Mouse (Mus musculus): ENCODE measurements around the gene Adgrg5. TPM values are rescaled to one million over a fixed set of nuclear protein-coding genes. Genes with fewer than 3 reads are reported as not detected.

Adgrg5 gene
- total RNA-seq, 2 experiments from 2014 or later = not detected

DNA sequence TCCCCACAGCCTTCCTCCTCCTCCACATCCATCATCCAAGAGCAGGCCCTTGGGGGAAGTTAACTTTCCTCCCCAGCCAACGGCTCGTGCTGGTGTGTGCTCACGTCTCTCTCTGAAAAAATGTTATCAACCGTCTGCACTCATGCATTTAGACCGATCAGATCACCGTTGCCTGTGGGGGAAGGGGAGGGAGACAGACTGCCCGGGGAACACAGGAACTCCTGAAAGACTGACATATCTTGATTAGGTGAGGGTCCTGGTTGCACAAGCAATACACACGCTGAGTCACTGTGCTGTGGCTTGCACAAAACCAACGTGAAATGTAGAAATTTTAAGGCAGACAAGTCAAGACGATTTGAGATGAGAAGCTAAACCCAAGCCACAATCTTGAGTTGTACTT lies 41.3 kb downstream of the Adgrg5 start:
- ATAC-seq (replicated peaks; ENCODE audit: poor library complexity) = peak; percentile 82

DNA sequence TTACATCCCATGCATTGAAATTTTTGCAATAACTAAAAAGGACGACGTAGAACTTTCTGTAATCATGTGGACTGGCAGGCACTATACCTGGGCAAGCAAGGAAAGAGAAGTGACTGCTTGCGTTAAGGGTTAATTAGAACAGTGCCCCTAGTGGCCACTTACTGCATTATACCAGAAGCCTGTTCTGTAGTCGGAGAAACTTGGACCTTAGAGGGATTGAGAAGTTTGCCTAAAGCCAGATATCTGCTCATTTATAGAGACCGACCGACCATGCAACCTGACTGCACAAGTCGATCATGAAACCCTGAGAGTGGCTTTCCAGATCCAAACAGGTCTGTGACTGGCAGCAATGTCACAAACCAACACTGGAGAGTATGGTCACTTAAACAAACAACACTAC lies 43.1 kb downstream of the Adgrg5 start:
- peak; percentile 35; the same call in 1 of the 2 replicates for ATAC-seq (replicated peaks; ENCODE audit: poor library complexity)

DNA sequence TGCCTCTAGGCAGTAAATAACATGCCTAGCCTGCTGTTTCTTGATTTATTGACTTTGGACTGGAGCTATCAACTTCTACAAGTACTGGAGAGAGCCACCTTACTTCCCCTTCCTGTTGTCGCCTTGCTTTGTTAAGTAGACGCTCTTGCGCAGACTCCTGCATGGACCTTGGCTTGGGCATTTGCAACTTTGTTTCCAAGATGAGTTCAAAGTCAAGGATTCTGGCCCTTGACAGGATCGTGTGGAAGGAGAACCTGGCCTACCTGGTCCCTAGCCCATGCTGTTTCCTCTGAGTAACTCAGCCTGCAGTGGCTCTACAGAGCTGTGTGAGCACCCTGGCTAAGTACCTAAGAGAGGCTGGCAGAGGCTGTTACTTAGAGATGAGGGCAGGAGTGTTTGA lies 43.6 kb downstream of the Adgrg5 start:
- ATAC-seq (replicated peaks; ENCODE audit: poor library complexity) = no peak; the same call in 1 of the 2 replicates

GRCm38 (mm10) chr8:94967554-94967953 lies 44.1 kb downstream of the Adgrg5 start:
- peak; percentile 60 for ATAC-seq (replicated peaks; ENCODE audit: poor library complexity)

- ATAC-seq (replicated peaks; ENCODE audit: poor library complexity) = no peak; the same call in 1 of the 2 replicates
These were observed 49.8 kb downstream of the Adgrg5 start for GRCm38 (mm10) chr8:94973270-94973669.

GRCm38 (mm10) chr8:94973786-94974185 lies 50.3 kb downstream of the Adgrg5 start:
- ATAC-seq (replicated peaks; ENCODE audit: poor library complexity) = no peak

DNA sequence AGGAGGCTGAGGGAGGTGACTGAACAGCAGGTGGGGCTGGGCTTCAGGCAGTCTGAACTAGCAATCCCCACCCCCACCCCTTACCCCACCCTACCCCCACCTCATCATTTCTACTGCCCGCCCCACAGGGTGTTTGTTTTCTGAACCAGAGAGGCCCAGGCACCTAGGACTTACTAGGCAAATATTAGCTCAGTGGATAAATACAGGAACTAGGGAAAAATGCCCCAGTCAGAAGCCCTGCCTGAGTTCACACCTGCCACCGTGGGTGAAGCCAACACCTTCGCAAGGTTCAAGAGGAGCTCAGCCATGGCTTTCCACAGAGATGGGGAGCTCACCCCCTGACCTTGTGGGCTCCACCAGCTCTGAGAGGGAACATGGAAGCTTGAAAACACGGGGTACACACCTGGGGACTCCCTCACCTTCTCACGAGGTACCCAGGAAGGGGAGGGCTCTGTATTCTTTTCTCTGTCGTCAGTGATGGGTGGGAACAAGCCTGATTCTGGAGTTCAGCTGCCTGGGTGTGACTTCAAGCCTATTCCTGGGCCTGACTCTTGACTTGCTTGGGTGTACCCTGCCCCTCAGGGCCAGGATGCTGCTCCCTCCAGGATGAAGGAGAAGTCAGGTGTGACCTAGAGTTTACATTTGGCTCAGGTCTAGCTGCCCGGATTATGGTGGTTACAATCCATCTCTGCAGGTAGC lies 51.1 kb downstream of the Adgrg5 start, which contains the start of gene Adgrg1:
Adgrg1 (plus strand) TSS at position 285 of the 699 bp plus-strand sequence.
- no peak for ATAC-seq (replicated peaks; ENCODE audit: poor library complexity)

- peak; percentile 35 for ATAC-seq (replicated peaks; ENCODE audit: poor library complexity)
These were observed 53.3 kb downstream of the Adgrg5 start for GRCm38 (mm10) chr8:94976651-94977417.

GRCm38 (mm10) chr8:94978131-94978530 lies 54.6 kb downstream of the Adgrg5 start:
- ATAC-seq (replicated peaks; ENCODE audit: poor library complexity) = no peak

DNA sequence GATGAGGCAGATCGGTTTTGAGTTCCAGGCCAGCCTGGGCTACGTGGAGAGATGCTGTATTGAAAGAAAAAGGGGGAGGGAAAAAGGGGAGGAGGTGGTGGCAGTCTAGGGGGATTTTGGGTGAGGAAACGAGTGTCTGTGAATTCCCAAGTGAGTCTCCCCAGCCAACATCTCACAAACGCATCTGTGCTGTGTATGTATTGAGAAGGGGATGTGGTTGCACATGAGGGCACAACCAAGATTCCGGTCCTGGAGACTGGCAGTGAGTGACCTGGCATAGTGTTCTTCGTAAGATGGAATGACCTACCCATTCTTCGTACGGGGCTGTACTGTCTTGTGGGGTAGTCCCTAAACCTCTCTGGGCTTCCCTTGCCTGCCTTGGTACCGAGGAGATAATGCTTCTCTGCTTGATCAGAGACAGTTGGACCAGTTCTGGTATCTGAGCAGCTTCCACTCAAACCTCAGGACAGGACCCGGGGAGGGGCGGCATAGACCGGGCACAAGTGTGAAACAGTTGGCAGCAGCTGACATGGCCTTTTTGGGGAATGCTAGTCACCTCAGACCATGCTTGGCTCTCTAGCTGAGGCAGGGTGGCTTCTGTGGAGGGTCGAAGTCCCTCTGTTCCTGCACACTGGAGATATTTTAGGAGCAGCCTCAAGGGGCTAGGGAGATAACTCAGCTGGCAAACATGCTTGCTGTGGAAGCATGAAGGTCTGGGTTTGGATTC lies 55.3 kb downstream of the Adgrg5 start:
- ATAC-seq (replicated peaks; ENCODE audit: poor library complexity) = peak; percentile 12

GRCm38 (mm10) chr8:94980176-94980575 lies 56.7 kb downstream of the Adgrg5 start:
- no peak for ATAC-seq (replicated peaks; ENCODE audit: poor library complexity)

GRCm38 (mm10) chr8:94980976-94981375 lies 57.5 kb downstream of the Adgrg5 start:
- ATAC-seq (replicated peaks; ENCODE audit: poor library complexity) = no peak

DNA sequence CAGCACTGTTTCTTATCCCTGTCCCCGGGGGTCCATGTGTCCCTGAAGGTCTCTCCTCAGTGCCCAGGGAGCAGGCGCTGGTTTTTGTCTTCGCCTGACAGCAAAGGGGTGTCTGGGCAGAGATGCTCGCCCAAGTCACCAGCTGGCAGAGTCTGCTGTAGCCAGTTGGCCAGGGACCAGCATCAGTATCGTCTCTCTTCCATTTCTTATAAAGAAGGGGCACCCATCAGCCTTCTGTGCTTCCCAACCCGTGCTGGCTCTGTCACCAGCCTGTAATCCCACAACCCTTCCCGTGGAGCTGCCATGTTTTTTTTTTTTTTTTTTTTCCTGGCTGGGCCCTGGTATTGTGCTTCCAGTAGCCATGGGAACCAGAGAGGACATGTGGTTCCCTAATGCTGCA lies 58.4 kb downstream of the Adgrg5 start:
- no peak for ATAC-seq (replicated peaks; ENCODE audit: poor library complexity)

GRCm38 (mm10) chr8:94983146-94983545 lies 59.7 kb downstream of the Adgrg5 start:
- 0 out of 2 replicates have a peak, but pooled peaks have one; percentile 5 for ATAC-seq (replicated peaks; ENCODE audit: poor library complexity)

GRCm38 (mm10) chr8:94983881-94984516 lies 60.5 kb downstream of the Adgrg5 start:
- ATAC-seq (replicated peaks; ENCODE audit: poor library complexity) = peak; percentile 60

- ATAC-seq (replicated peaks; ENCODE audit: poor library complexity) = peak; percentile 56
These were observed 61.5 kb downstream of the Adgrg5 start for GRCm38 (mm10) chr8:94985023-94985422.

GRCm38 (mm10) chr8:94986676-94987075 lies 63.2 kb downstream of the Adgrg5 start:
- peak; percentile 13; the same call in 1 of the 2 replicates for ATAC-seq (replicated peaks; ENCODE audit: poor library complexity)

GRCm38 (mm10) chr8:94987553-94987952 lies 64.1 kb downstream of the Adgrg5 start:
- no peak for ATAC-seq (replicated peaks; ENCODE audit: poor library complexity)

DNA sequence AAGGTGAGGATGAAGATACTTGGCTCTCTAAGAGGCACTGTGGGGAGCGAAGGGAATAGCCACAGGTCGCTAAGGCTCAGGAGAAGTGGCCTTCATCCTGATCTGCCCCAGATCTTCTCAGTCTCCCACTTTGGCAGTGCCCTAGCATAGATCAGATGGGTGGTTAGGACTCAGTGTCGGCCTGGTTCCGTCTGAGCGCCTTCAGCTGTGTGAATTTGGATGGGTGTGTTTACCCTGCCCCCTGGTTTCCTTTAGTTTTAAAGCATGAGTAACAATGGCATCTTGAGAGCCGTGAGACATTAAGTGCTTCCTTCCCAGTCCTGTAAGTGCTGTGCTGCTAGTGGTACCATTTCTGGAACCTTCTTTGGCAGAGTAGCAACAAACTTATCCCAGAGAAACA lies 65.1 kb downstream of the Adgrg5 start:
- ATAC-seq (replicated peaks; ENCODE audit: poor library complexity) = no peak

GRCm38 (mm10) chr8:94989711-94990110 lies 66.2 kb downstream of the Adgrg5 start:
- ATAC-seq (replicated peaks; ENCODE audit: poor library complexity) = no peak

Measured in megakaryocyte progenitor cell, adult 5-6 weeks (primary cell).